Mouse (Mus musculus): ENCODE measurements around the gene Plekhg6. TPM values are rescaled to one million over a fixed set of nuclear protein-coding genes. Genes with fewer than 3 reads are reported as not detected.

Gene Plekhg6
- polyA plus RNA-seq, 1 experiment from 2014 or later, result 0.05 TPM

DNA sequence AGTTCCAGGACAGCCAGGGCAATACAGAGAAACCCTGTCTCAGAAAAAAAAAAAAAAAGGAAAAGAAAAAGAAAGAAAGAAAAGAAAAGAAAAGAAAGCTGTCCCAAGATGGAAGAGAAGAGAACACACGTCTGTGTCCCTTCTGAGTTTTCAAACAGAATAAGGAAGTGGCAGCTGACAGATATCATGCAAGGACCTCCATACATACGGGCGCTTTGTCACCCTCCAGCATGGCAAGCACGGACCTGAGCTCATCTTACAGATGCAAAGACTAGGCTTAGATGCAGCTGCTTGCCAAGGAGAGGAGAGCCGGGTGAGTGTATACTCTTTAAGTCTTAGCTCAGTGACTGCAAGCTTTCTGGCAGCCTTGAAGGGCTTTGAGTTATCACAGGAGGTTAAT, 15.1 kb downstream of the Plekhg6 start:
- no peak overlapping the region for H3K4me2 ChIP-seq (ENCODE audit: low read length)
- peaks cover 3 to 11% of the 10 kb centered on the region in 2 experiments; a peak in 3 of 4 replicates for H3K4me1 ChIP-seq (ENCODE audit: control insufficient read depth in 2 of 2, insufficient read depth in 2 of 2, low read length in 2 of 2)

GRCm38 (mm10) chr6:125364448-125364847, 16.1 kb downstream of the Plekhg6 start:
- Histone ChIP-seq H3K36me3 (ENCODE audit: control insufficient read depth, insufficient read depth, low read length) (peaks cover 32% of the 10 kb centered on the region), H3K4me3 (ENCODE audit: control insufficient read depth in 1 of 2, insufficient read depth in 1 of 2, low read depth in 1 of 2, low read length in 2 of 2) (no peak overlapping the region), H3K9ac (ENCODE audit: low read length) (no peak overlapping the region; the same call in 1 of the 2 replicates), H3K9me3 (ENCODE audit: control insufficient read depth, low read length) (0 out of 2 replicates have a peak, but pooled peaks cover 5% of the 10 kb centered on the region), H3K27me3 (ENCODE audit: control insufficient read depth, insufficient read depth, low read length) (peaks cover 28% of the 10 kb centered on the region), H3K4me1 (ENCODE audit: control insufficient read depth in 2 of 2, insufficient read depth in 2 of 2, low read length in 2 of 2) (peaks cover 3 to 11% of the 10 kb centered on the region in 2 experiments; a peak in 3 of 4 replicates), H3K4me2 (ENCODE audit: low read length) (peak overlapping the region; percentile 25; the same call in 1 of the 2 replicates), H3K27ac (replicated peaks in 1 of 2; ENCODE audit: control insufficient read depth in 1 of 2, insufficient read depth in 1 of 2, low read depth in 2 of 2, low read length in 2 of 2) (no peak overlapping the region)
- ATAC-seq (ENCODE audit: insufficient number of reproducible peaks, insufficient read depth, low FRiP score, low read depth), result no peak
- 7% methylated on average over 8 of the region's 8 CpGs for WGBS

More for the DNA sequence above, 15.1 kb downstream of the Plekhg6 start:
- Histone ChIP-seq H3K27me3 (ENCODE audit: control insufficient read depth, insufficient read depth, low read length) (peaks cover 26% of the 10 kb centered on the region), H3K9me3 (ENCODE audit: control insufficient read depth, low read length) (0 out of 2 replicates have a peak, but pooled peaks cover 5% of the 10 kb centered on the region), H3K36me3 (ENCODE audit: control insufficient read depth, insufficient read depth, low read length) (peaks cover 21% of the 10 kb centered on the region), H3K27ac (replicated peaks in 1 of 2; ENCODE audit: control insufficient read depth in 1 of 2, insufficient read depth in 1 of 2, low read depth in 2 of 2, low read length in 2 of 2) (no peak overlapping the region), H3K4me3 (ENCODE audit: control insufficient read depth in 1 of 2, insufficient read depth in 1 of 2, low read depth in 1 of 2, low read length in 2 of 2) (no peak overlapping the region), H3K9ac (ENCODE audit: low read length) (no peak overlapping the region)
- no peak for ATAC-seq (ENCODE audit: insufficient number of reproducible peaks, insufficient read depth, low FRiP score, low read depth)
- WGBS, result 83% methylated on average over 5 of the region's 5 CpGs

GRCm38 (mm10) chr6:125363451-125364242, 16.9 kb downstream of the Plekhg6 start:
- no peak for ATAC-seq (ENCODE audit: insufficient number of reproducible peaks, insufficient read depth, low FRiP score, low read depth)
- H3K27me3 ChIP-seq (ENCODE audit: control insufficient read depth, insufficient read depth, low read length), result peaks cover 28% of the 10 kb centered on the region

GRCm38 (mm10) chr6:125363021-125363420, 17.6 kb downstream of the Plekhg6 start:
- Histone ChIP-seq H3K36me3 (ENCODE audit: control insufficient read depth, insufficient read depth, low read length) (peaks cover 46% of the 10 kb centered on the region), H3K27me3 (ENCODE audit: control insufficient read depth, insufficient read depth, low read length) (peaks cover 28% of the 10 kb centered on the region)

More at GRCm38 (mm10) chr6:125363451-125364242, 16.9 kb downstream of the Plekhg6 start:
- Histone ChIP-seq H3K27ac (replicated peaks in 1 of 2; ENCODE audit: control insufficient read depth in 1 of 2, insufficient read depth in 1 of 2, low read depth in 2 of 2, low read length in 2 of 2) (no peak overlapping the region), H3K9ac (ENCODE audit: low read length) (no peak overlapping the region), H3K4me3 (ENCODE audit: control insufficient read depth in 1 of 2, insufficient read depth in 1 of 2, low read depth in 1 of 2, low read length in 2 of 2) (peak overlapping the region in 1 of 2 experiments; percentile 9; a peak in 1 of 4 replicates), H3K4me1 (ENCODE audit: control insufficient read depth in 2 of 2, insufficient read depth in 2 of 2, low read length in 2 of 2) (peaks cover 3 to 14% of the 10 kb centered on the region in 2 experiments; a peak in 3 of 4 replicates), H3K9me3 (ENCODE audit: control insufficient read depth, low read length) (0 out of 2 replicates have a peak, but pooled peaks cover 5% of the 10 kb centered on the region), H3K36me3 (ENCODE audit: control insufficient read depth, insufficient read depth, low read length) (peaks cover 40% of the 10 kb centered on the region), H3K4me2 (ENCODE audit: low read length) (peak overlapping the region; percentile 39)
- 15% methylated on average over 23 of the region's 23 CpGs for WGBS

GRCm38 (mm10) chr6:125361467-125362291, 18.9 kb downstream of the Plekhg6 start:
- Histone ChIP-seq H3K4me2 (ENCODE audit: low read length) (no peak overlapping the region), H3K36me3 (ENCODE audit: control insufficient read depth, insufficient read depth, low read length) (peaks cover 59% of the 10 kb centered on the region), H3K27ac (replicated peaks in 1 of 2; ENCODE audit: control insufficient read depth in 1 of 2, insufficient read depth in 1 of 2, low read depth in 2 of 2, low read length in 2 of 2) (no peak overlapping the region), H3K4me3 (ENCODE audit: control insufficient read depth in 1 of 2, insufficient read depth in 1 of 2, low read depth in 1 of 2, low read length in 2 of 2) (no peak overlapping the region), H3K27me3 (ENCODE audit: control insufficient read depth, insufficient read depth, low read length) (peaks cover 28% of the 10 kb centered on the region), H3K4me1 (ENCODE audit: control insufficient read depth in 2 of 2, insufficient read depth in 2 of 2, low read length in 2 of 2) (peaks cover 3 to 14% of the 10 kb centered on the region in 2 experiments; a peak in 3 of 4 replicates), H3K9ac (ENCODE audit: low read length) (no peak overlapping the region), H3K9me3 (ENCODE audit: control insufficient read depth, low read length) (0 out of 2 replicates have a peak, but pooled peaks cover 5% of the 10 kb centered on the region)
- 36% methylated on average over 38 of the region's 38 CpGs for WGBS
- ATAC-seq (ENCODE audit: insufficient number of reproducible peaks, insufficient read depth, low FRiP score, low read depth), result no peak

More at GRCm38 (mm10) chr6:125363021-125363420, 17.6 kb downstream of the Plekhg6 start:
- H3K4me1 ChIP-seq (ENCODE audit: control insufficient read depth in 2 of 2, insufficient read depth in 2 of 2, low read length in 2 of 2), result peaks cover 3 to 14% of the 10 kb centered on the region in 2 experiments; a peak in 3 of 4 replicates
- no peak overlapping the region for H3K27ac ChIP-seq (replicated peaks in 1 of 2; ENCODE audit: control insufficient read depth in 1 of 2, insufficient read depth in 1 of 2, low read depth in 2 of 2, low read length in 2 of 2)
- H3K4me3 ChIP-seq (ENCODE audit: control insufficient read depth in 1 of 2, insufficient read depth in 1 of 2, low read depth in 1 of 2, low read length in 2 of 2), result peak overlapping the region in 1 of 2 experiments; percentile 9; a peak in 1 of 4 replicates
- H3K4me2 ChIP-seq (ENCODE audit: low read length), result peak overlapping the region; percentile 39
- H3K9ac ChIP-seq (ENCODE audit: low read length), result no peak overlapping the region
- 19% methylated on average over 15 of the region's 15 CpGs for WGBS
- no peak for ATAC-seq (ENCODE audit: insufficient number of reproducible peaks, insufficient read depth, low FRiP score, low read depth)
- 0 out of 2 replicates have a peak, but pooled peaks cover 5% of the 10 kb centered on the region for H3K9me3 ChIP-seq (ENCODE audit: control insufficient read depth, low read length)

GRCm38 (mm10) chr6:125360846-125361245, 19.7 kb downstream of the Plekhg6 start:
- H3K27me3 ChIP-seq (ENCODE audit: control insufficient read depth, insufficient read depth, low read length), result peaks cover 28% of the 10 kb centered on the region
- 0 out of 2 replicates have a peak, but pooled peaks cover 2% of the 10 kb centered on the region for H3K9me3 ChIP-seq (ENCODE audit: control insufficient read depth, low read length)
- ATAC-seq (ENCODE audit: insufficient number of reproducible peaks, insufficient read depth, low FRiP score, low read depth), result no peak
- 75% methylated on average over 9 of the region's 9 CpGs for WGBS
- H3K36me3 ChIP-seq (ENCODE audit: control insufficient read depth, insufficient read depth, low read length), result peaks cover 60% of the 10 kb centered on the region
- H3K4me2 ChIP-seq (ENCODE audit: low read length), result no peak overlapping the region
- no peak overlapping the region for H3K9ac ChIP-seq (ENCODE audit: low read length)
- peaks cover 6 to 23% of the 10 kb centered on the region in 2 experiments for H3K4me1 ChIP-seq (ENCODE audit: control insufficient read depth in 2 of 2, insufficient read depth in 2 of 2, low read length in 2 of 2)
- no peak overlapping the region for H3K27ac ChIP-seq (replicated peaks in 1 of 2; ENCODE audit: control insufficient read depth in 1 of 2, insufficient read depth in 1 of 2, low read depth in 2 of 2, low read length in 2 of 2)
- H3K4me3 ChIP-seq (ENCODE audit: control insufficient read depth in 1 of 2, insufficient read depth in 1 of 2, low read depth in 1 of 2, low read length in 2 of 2), result no peak overlapping the region

GRCm38 (mm10) chr6:125359999-125360398, 20.6 kb downstream of the Plekhg6 start:
- no peak overlapping the region for H3K4me3 ChIP-seq (ENCODE audit: control insufficient read depth in 1 of 2, insufficient read depth in 1 of 2, low read depth in 1 of 2, low read length in 2 of 2)
- H3K36me3 ChIP-seq (ENCODE audit: control insufficient read depth, insufficient read depth, low read length), result peaks cover 60% of the 10 kb centered on the region
- no peak for ATAC-seq (ENCODE audit: insufficient number of reproducible peaks, insufficient read depth, low FRiP score, low read depth)
- peaks cover 28% of the 10 kb centered on the region for H3K27me3 ChIP-seq (ENCODE audit: control insufficient read depth, insufficient read depth, low read length)
- no peak overlapping the region for H3K27ac ChIP-seq (replicated peaks in 1 of 2; ENCODE audit: control insufficient read depth in 1 of 2, insufficient read depth in 1 of 2, low read depth in 2 of 2, low read length in 2 of 2)
- WGBS, result 36% methylated on average over 9 of the region's 9 CpGs
- no peak overlapping the region for H3K9ac ChIP-seq (ENCODE audit: low read length)
- no peaks in the 10 kb centered on the region for H3K9me3 ChIP-seq (ENCODE audit: control insufficient read depth, low read length)
- no peak overlapping the region for H3K4me2 ChIP-seq (ENCODE audit: low read length)
- peaks cover 14 to 31% of the 10 kb centered on the region in 2 experiments for H3K4me1 ChIP-seq (ENCODE audit: control insufficient read depth in 2 of 2, insufficient read depth in 2 of 2, low read length in 2 of 2)
